21 mouse cellular contexts compared by ENCODE assay signal in genomic region chr19:41014003-41014402, GRCm38 (mm10). TPM values are rescaled to one million over a fixed set of nuclear protein-coding genes. Genes with fewer than 3 reads are reported as not detected.
DNase-seq lines count a peak whose midpoint lies in the region; ATAC-seq and TF ChIP-seq lines count a peak whose summit lies in the region.
"Had no signal": no experiment of that assay in that cellular context is flagged by ENCODE, and none has a peak within 500 bp of the region (broad histone marks: within the 10 kb centered on the region; RNA-seq: fewer than 3 reads in every experiment).

No protein-coding gene starts in this region.

- ATAC-seq in stomach, embryonic 16.5 days (ENCODE audit: insufficient read depth, low FRiP score) = peak; percentile 27; the same call in 1 of the 2 replicates
- ATAC-seq in stomach, postnatal 0 days (ENCODE audit: low FRiP score, low TSS enrichment) = no peak

- TF ChIP-seq EP300 in stomach, postnatal 0 days (optimal IDR thresholded peaks at IDR 0.05) = no peak

- H3K27me3 ChIP-seq in stomach, embryonic 16.5 days (ENCODE audit: control insufficient read depth, insufficient read depth, low read length) = no peaks in the 10 kb centered on the region
- H3K27me3 ChIP-seq in stomach, postnatal 0 days (ENCODE audit: control insufficient read depth, insufficient read depth, low read length) = no peaks in the 10 kb centered on the region
- H3K27me3 ChIP-seq in small intestine, adult 2 months (ENCODE audit: control insufficient read depth, insufficient read depth, low read length) = no peaks in the 10 kb centered on the region

- peak; percentile 55 to 69 for DNase-seq in left cerebral cortex, postnatal 14 days (ENCODE audit: low spot score in 2 of 2)
- no peak for DNase-seq in left cerebral cortex, postnatal 36 days (ENCODE audit: low spot score in 2 of 2)
- no peak for DNase-seq in stomach, postnatal 0 days (ENCODE audit: low spot score)
- peak; percentile 61 for DNase-seq in brain, adult 2 months (ENCODE audit: low read depth, low spot score)
- DNase-seq in layer of hippocampus, postnatal 25 days (ENCODE audit: extremely low spot score in 1 of 2, low spot score in 1 of 2) = no peak
- DNase-seq: adrenal gland, postnatal 36 days; cerebellum, adult 8-10 months; gastrocnemius, adult 2 months; kidney, postnatal 36 days; retina, postnatal 1 day; spleen, adult 18-20 months had no signal

- H3K27ac ChIP-seq in stomach, embryonic 16.5 days (ENCODE audit: low read length) = no peak overlapping the region
- H3K27ac ChIP-seq in stomach, postnatal 0 days (replicated peaks) = no peak overlapping the region
- peak overlapping the region; percentile 49; the same call in 1 of the 2 replicates for H3K27ac ChIP-seq in small intestine, adult 2 months (ENCODE audit: insufficient read depth, low read depth, low read length)
- H3K27ac ChIP-seq: forebrain, embryonic 12.5 days; gastrocnemius, adult 2 months; limb, embryonic 13.5 days; liver, embryonic 14.5 days; macrophage; midbrain, embryonic 12.5 days had no signal

- H3K4me3 ChIP-seq in stomach, embryonic 16.5 days (replicated peaks; ENCODE audit: low read length) = no peak overlapping the region
- H3K4me3 ChIP-seq in stomach, postnatal 0 days (ENCODE audit: low read depth, low read length) = no peak overlapping the region
- no peak overlapping the region for H3K4me3 ChIP-seq in small intestine, adult 2 months (ENCODE audit: low read depth, low read length)
- H3K4me3 ChIP-seq: forebrain, embryonic 12.5 days; gastrocnemius, adult 2 months; limb, embryonic 13.5 days; midbrain, embryonic 12.5 days had no signal

- peak overlapping the region; percentile 34; the same call in 1 of the 2 replicates for H3K4me2 ChIP-seq in stomach, embryonic 16.5 days (ENCODE audit: low read depth, low read length)
- H3K4me2 ChIP-seq in stomach, postnatal 0 days (replicated peaks; ENCODE audit: low read depth) = no peak overlapping the region
- H3K4me2 ChIP-seq: forebrain, embryonic 12.5 days; limb, embryonic 13.5 days; midbrain, embryonic 12.5 days had no signal

- no peak for TF ChIP-seq POLR2A in small intestine, adult 2 months (IDR thresholded peaks at IDR 0.05; ENCODE audit: low read depth, low read length)

- intact Hi-C loops in left cerebral cortex, postnatal 14 days (cut with DNase I) = loop anchor here (10.0 kb wide), 2 partner anchors 179 to 429 kb away; partner anchors contain the start of genes Aldh18a1 and Ccnj
- intact Hi-C loops in left cerebral cortex, postnatal 36 days (cut with DNase I) = loop anchor here (10.0 kb wide), 2 partner anchors 119 to 259 kb away; partner anchors contain the start of gene Zfp518a

- TF ChIP-seq CTCF in stomach, postnatal 0 days (IDR thresholded peaks at IDR 0.05; ENCODE audit: low read depth) = no peak
- TF ChIP-seq CTCF in small intestine, adult 2 months (IDR thresholded peaks at IDR 0.05; ENCODE audit: extremely low read depth, insufficient read length, insufficient replicate concordance, low read depth, low read length) = no peak

- WGBS in stomach, embryonic 16.5 days = 10% methylated on average over 9 of the region's 9 CpGs
- WGBS in stomach, postnatal 0 days = 11% methylated on average over 9 of the region's 9 CpGs
- 7% methylated on average over 9 of the region's 9 CpGs for WGBS in small intestine, adult 2 months

- H3K36me3 ChIP-seq in stomach, embryonic 16.5 days (ENCODE audit: control insufficient read depth, insufficient read depth, low read length) = no peaks in the 10 kb centered on the region
- no peaks in the 10 kb centered on the region for H3K36me3 ChIP-seq in stomach, postnatal 0 days (ENCODE audit: control insufficient read depth, insufficient read depth, low read length)
- H3K36me3 ChIP-seq in small intestine, adult 2 months (ENCODE audit: control insufficient read depth, insufficient read depth, low read length) = no peaks in the 10 kb centered on the region
- H3K36me3 ChIP-seq: forebrain, embryonic 12.5 days; limb, embryonic 13.5 days; midbrain, embryonic 12.5 days had no signal

- H3K9ac ChIP-seq in stomach, embryonic 16.5 days (ENCODE audit: low read length) = no peak overlapping the region
- H3K9ac ChIP-seq in stomach, postnatal 0 days (ENCODE audit: low read length) = no peak overlapping the region
- H3K9ac ChIP-seq: forebrain, embryonic 12.5 days; limb, embryonic 13.5 days; liver, embryonic 14.5 days; midbrain, embryonic 12.5 days had no signal

- peaks cover 14% of the 10 kb centered on the region for H3K4me1 ChIP-seq in stomach, embryonic 16.5 days (ENCODE audit: control insufficient read depth, insufficient read depth, low read length)
- no peaks in the 10 kb centered on the region for H3K4me1 ChIP-seq in stomach, postnatal 0 days (replicated peaks; ENCODE audit: control insufficient read depth, insufficient read depth)
- H3K4me1 ChIP-seq in small intestine, adult 2 months (ENCODE audit: control insufficient read depth, insufficient read depth, insufficient read length, low read length) = peaks cover 14% of the 10 kb centered on the region

- H3K9me3 ChIP-seq in stomach, embryonic 16.5 days (replicated peaks; ENCODE audit: control insufficient read depth, low read length) = no peaks in the 10 kb centered on the region
- H3K9me3 ChIP-seq in stomach, postnatal 0 days (ENCODE audit: control insufficient read depth, low read length) = no peaks in the 10 kb centered on the region
- H3K9me3 ChIP-seq: forebrain, embryonic 12.5 days; limb, embryonic 13.5 days; midbrain, embryonic 12.5 days had no signal

RNA-seq across cellular contexts. Expression of gene Dntt, which starts 15.1 kb away (rescaled TPM):
- total RNA-seq in left cerebral cortex, postnatal 14 days (2021) = not detected
- not detected for total RNA-seq in left cerebral cortex, postnatal 36 days (2021)
- not detected in 2 replicates for polyA plus RNA-seq in stomach, embryonic 16.5 days (2015; fragmentation: Nextera tagmentation; extraction: Ambion mirVana)
- not detected in 2 replicates for polyA plus RNA-seq in stomach, postnatal 0 days (2015; fragmentation: Nextera tagmentation; extraction: Ambion mirVana)
- polyA plus RNA-seq in small intestine, adult 2 months (2012; rRNA removed) = not detected in 2 replicates
- total RNA-seq in layer of hippocampus, postnatal 25 days (2021) = not detected
- total RNA-seq: adrenal gland, postnatal 36 days; gastrocnemius, adult 2 months; MEL had no signal
- polyA plus RNA-seq: forebrain, embryonic 12.5 days; heart, embryonic 14.5 days; limb, embryonic 13.5 days; lung, embryonic 16.5 days had no signal

RNA-seq across cellular contexts. Expression of gene Blnk, which starts 19.7 kb away (rescaled TPM):
- total RNA-seq in left cerebral cortex, postnatal 14 days (2021) = 1 to 10 TPM; 5.1 to 5.4 TPM
- 10 to 100 TPM; 10.8 to 12.6 TPM for total RNA-seq in left cerebral cortex, postnatal 36 days (2021)
- 5.0 and 5.8 TPM in 2 replicates for polyA plus RNA-seq in stomach, embryonic 16.5 days (2015; fragmentation: Nextera tagmentation; extraction: Ambion mirVana)
- 8.7 and 9.9 TPM in 2 replicates for polyA plus RNA-seq in stomach, postnatal 0 days (2015; fragmentation: Nextera tagmentation; extraction: Ambion mirVana)
- polyA plus RNA-seq in small intestine, adult 2 months (2012; rRNA removed) = 9.3 and 9.5 TPM in 2 replicates
- total RNA-seq in layer of hippocampus, postnatal 25 days (2021) = 1 to 10 TPM; 5.5 to 6.6 TPM
- total RNA-seq: MEL had no signal

Comparison
In these comparisons a context has a peak if more than half of its experiments do, and no peak if none do; other contexts are left out.
1. DNase-seq: peak in left cerebral cortex, postnatal 14 days (2 of 2) and brain, adult 2 months (single experiment); none in left cerebral cortex, postnatal 36 days (0 of 2), stomach, postnatal 0 days (single experiment) and layer of hippocampus, postnatal 25 days (0 of 2).